Mouse (Mus musculus) spleen, postnatal 4 days (tissue): ENCODE results near the gene Kdm8.

Experiments used
- DNase-seq, 2 experiments: peaks; one replicate each; pipeline ENCODE4 v3.0.0; 2022; ENCODE audit warnings: low spot score in 2 of 2

Gene Kdm8

DNA sequence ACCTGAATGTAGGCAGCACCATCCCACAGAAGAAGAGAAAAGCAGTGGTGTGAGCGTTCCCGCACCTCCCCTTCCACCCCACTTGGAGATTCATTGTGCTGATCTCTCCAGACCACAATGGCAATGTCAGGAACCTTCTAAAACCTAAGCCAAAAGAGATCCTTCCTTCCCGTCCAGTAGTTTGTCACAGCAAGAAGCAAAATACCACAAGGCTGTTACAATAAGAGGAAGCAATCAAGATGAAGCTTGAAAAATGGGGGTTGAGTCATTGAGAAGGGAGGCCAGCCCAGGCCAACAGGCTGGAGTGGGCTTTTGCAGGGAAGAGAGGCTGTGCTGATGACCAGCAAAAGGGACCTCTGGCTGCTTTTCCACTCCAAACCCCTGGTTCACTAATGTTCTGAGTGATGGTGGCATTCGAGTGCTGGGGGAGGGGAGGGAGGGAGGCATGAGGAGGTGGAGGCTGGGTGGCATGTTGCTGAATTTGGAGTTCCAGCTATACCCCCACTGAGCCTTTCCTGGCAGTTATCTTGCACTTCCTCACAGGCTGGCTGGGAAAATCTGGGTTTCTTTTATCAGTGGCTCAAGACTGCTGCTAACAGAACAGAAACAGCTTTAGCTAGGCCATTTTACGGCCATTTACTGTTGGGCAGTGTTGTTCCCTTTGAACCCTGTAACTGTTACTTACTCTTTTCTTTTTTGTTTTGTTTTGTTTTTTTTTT is 59.1 kb downstream of the Kdm8 start:
- DNase-seq: no peak

- DNase-seq: no peak
These were observed 60.1 kb downstream of the Kdm8 start for GRCm38 (mm10) chr7:125504618-125505017.

- no peak for DNase-seq
These were observed 61.1 kb downstream of the Kdm8 start for GRCm38 (mm10) chr7:125505568-125505967.

GRCm38 (mm10) chr7:125507279-125507678 is 62.8 kb downstream of the Kdm8 start:
- DNase-seq: no peak

GRCm38 (mm10) chr7:125511432-125511831 is 67.0 kb downstream of the Kdm8 start:
- DNase-seq: no peak

GRCm38 (mm10) chr7:125511852-125512251 is 67.4 kb downstream of the Kdm8 start:
- no peak for DNase-seq
